Mouse (Mus musculus) thymus, postnatal 14 days (tissue): ENCODE data around the gene S1pr1.
A peak's percentile ranks its signal among the peaks of the same experiment; 100 is the strongest.

Experiments
- DNase-seq: peaks from one replicate; pipeline ENCODE4 v3.0.0; 2021

The S1pr1 gene

DNA sequence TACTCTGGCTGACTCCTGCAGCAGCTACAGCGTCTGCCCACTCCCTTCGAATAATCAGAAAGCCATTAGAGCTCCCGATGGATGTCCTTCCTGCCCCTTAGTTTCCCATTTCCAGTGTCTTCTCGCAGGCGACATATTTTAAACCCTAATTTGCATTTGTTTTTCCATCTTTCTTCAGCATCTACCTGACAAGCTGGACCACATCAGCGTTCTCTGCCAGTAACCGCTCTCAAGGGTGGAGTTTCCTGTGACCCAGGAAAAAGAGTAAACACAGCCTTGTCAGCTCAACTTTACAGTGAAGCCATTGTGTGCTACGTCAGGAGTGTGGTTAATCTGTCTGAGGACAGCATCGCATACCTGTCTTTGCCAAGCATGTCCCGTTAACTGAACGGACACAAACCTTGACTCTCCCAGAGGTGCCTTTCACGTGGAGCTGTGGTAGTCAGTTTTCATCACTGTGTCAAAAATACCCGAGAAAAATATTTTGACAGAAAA lies 41.2 kb downstream of the S1pr1 start:
- peak; percentile 43 for DNase-seq

DNA sequence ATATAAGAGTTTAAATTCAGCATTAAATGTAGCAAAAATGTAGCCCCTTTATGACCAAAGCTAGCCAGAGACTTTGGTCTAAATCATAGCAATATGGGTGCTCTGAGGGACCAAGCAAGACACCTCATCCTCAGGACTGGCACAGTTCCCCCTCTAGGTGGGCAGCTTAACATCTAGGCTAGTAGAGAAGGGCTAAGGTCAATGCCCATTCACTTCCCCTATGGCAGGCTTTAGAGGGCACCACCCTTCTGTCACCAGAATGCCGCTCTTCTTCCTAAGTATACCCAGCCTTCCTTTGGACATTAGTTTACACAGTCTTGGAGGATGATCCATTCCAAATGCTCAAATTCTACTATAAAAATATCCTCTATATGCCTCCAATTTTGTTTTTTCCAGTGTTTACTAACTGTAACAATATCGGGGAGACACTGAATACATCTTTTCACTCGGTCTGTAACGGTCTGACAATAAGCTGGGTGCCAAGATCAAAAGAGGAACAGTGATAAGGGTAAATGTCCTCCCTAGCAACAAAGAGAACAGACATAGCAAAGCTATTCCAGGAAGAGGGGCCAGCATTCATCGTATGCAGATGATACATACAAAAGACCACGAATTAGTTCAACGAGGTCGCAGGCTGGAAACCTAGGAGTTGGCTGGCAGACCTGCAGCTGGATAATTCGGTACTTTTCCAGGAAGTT lies 41.8 kb downstream of the S1pr1 start:
- DNase-seq: no peak

DNA sequence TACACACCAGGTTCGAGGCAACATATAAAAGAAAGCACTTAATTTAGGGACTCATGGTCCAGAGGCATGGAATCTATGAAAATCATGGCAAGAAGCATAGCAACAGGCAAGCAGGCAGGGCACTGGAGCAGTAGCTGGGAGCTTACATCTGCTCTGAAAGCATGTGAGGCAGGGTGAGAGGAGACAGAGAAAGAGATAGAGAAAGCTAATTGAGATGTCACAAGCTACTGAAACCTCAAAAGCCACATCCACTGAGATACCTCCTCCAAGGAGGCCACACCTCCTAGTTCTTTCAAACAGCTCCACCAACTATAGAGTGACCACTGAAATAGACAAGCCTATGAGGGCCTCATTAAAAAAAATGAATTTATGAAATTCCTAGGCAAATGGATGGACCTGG lies 45.6 kb downstream of the S1pr1 start:
- DNase-seq: no peak

DNA sequence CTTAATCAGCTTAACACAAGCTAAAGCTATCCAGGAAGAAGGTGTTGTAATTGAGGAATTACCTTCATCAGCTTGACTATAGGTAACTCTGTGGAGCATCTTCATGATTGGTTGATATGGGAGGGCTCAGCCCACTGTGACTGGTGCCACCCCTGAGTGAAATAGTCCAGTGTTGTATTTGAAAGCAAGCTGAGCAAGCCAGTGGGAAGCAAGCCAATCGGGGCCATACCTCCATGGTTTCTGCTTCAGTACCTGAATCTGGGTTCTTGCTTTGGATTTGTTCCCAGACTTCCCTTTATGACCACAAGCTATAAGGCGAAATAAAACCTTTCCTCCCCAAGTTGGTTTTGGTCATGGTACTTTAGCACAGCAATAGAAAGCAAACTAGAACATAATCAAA lies 47.7 kb downstream of the S1pr1 start:
- no peak for DNase-seq

DNA sequence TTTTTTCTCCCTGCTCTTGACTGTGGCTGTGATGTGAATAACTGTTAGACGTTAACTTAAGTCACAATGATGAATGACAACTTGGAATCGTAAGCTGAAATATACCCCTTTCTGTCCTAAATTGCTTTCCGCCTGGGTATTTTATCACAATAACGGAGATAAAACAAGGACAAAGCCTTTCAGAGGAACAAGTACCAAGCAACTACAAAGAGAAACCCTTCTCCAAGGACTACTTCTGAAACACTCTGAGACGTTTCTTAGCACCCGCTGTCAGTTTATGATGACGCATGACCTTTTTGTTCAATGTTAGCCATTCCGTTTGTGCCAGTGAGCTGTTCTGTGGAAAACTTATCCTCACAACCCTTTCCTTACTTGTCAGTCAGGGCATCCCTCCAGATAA lies 48.3 kb downstream of the S1pr1 start:
- DNase-seq: no peak

DNA sequence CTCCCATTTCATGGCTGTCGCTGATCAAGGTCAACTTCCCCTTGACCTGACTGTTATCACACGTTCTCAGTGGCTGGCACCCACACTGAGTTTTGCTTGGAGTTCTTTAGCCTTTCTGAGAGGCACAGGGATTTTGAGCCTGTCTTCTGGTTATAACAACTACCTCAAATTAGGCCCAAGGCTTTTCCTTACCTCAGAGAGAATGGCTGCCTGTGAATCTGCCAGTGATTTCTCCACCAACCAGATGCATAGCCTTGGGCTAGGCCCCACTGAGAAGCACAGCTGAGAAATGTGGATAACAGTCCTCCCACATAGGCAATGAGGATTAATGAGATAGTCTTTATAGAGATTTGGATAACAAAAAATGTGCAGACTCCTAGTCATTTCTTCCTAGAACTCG lies 50.4 kb downstream of the S1pr1 start:
- DNase-seq: no peak

DNA sequence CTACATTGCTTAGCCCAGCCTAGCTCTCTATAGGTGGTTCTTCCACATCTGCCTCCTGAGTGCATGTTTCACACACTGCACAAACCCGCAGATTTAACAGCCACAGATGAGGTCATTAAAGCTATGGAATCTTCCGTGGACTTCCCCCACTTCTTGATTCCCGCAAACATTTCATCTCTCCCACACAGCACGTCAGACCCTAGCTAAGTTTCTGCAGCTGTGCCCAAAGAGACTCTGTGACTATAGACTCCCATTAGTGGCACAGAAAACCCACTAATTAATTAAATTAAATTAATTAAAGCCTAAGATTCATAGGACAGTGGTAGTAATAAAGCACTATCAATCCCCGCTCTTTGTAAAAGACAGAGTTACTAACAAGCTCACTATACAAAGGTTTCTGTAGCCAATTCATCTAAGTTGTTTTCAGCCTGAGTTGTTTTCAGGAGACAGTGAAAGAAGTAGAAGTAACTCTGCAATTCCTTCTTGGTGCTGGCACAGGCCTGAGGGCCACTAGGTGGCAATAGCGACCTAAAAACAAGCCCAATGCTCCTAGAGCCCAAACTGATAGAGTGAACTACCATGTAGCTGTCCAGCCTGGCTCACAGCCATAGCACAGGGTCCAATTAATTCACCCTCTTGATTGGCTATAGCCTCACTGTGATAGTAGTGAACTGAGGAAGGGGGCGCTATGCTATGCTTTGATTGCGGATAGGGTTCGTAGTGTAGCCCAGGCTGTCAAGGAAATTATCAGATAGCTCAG lies 54.0 kb downstream of the S1pr1 start:
- peak; percentile 74 for DNase-seq
